8 mouse cellular contexts compared by ENCODE assay signal in the genomic region with DNA sequence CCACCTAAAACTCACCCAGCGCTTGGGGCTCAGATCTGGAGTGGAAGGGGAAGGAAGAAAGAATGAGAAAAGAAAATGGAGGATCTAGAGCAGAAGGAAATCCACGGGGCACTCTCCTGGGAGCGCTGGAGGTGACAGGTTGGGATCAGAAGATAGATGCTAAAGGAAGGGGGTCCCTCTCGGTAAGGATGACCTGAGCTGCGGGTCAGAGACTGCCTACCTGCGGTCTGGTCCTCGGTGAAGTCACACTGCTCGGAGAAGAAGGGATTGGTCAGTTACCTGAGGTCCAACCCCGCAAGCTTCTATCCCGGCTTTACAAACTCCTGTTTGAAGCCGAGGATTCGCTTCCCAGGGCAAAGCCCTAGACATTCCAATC. TPM values are rescaled to one million over a fixed set of nuclear protein-coding genes. Genes with fewer than 3 reads are reported as not detected.
DNase-seq lines count a peak whose midpoint lies in the region; ATAC-seq and TF ChIP-seq lines count a peak whose summit lies in the region.

No protein-coding gene starts in this region.

- no peak for DNase-seq in heart, embryonic 10.5 days (ENCODE audit: low spot score)
- no peak for DNase-seq in heart, adult 8-10 months (ENCODE audit: low spot score)
- DNase-seq in frontal cortex, postnatal 10 days (ENCODE audit: low spot score in 2 of 2) = no peak
- no peak for DNase-seq in adrenal gland, postnatal 36 days

- ATAC-seq in limb, embryonic 13.5 days (ENCODE audit: low FRiP score, low read depth) = peak; percentile 28
- ATAC-seq in stomach, embryonic 14.5 days (ENCODE audit: insufficient number of reproducible peaks, insufficient read depth, low FRiP score, low read depth) = peak; percentile 1

- peaks cover 69% of the 10 kb centered on the region for H3K4me1 ChIP-seq in heart, embryonic 10.5 days
- H3K4me1 ChIP-seq in embryonic fibroblast, embryonic 13.5 days (ENCODE audit: control insufficient read depth, insufficient read depth, low read length) = peaks cover 8% of the 10 kb centered on the region; the same call in 1 of the 2 replicates
- peaks cover 47% of the 10 kb centered on the region for H3K4me1 ChIP-seq in limb, embryonic 13.5 days
- peaks cover 38% of the 10 kb centered on the region for H3K4me1 ChIP-seq in stomach, embryonic 14.5 days (ENCODE audit: control insufficient read depth, insufficient read depth, low read length)

- no peaks in the 10 kb centered on the region for H3K9me3 ChIP-seq in heart, embryonic 10.5 days
- H3K9me3 ChIP-seq in limb, embryonic 13.5 days = no peaks in the 10 kb centered on the region
- no peaks in the 10 kb centered on the region for H3K9me3 ChIP-seq in stomach, embryonic 14.5 days (ENCODE audit: control insufficient read depth, low read depth, low read length)

- peaks cover 61% of the 10 kb centered on the region for H3K79me2 ChIP-seq in C2C12 (ENCODE audit: control insufficient read depth, insufficient read depth)

- TF ChIP-seq POLR2A in embryonic fibroblast, embryonic 13.5 days (IDR thresholded peaks at IDR 0.05; ENCODE audit: low read depth, low read length) = no peak

- H3K79me3 ChIP-seq in C2C12 (ENCODE audit: low read depth) = peaks cover 40% of the 10 kb centered on the region

- H3K4me3 ChIP-seq in heart, embryonic 10.5 days = peak overlapping the region; percentile 89
- H3K4me3 ChIP-seq in C2C12 (ENCODE audit: insufficient read depth, poor library complexity, severe bottlenecking) = peak overlapping the region; percentile 97
- H3K4me3 ChIP-seq in embryonic fibroblast, embryonic 13.5 days (ENCODE audit: insufficient read depth, low read length) = peak overlapping the region; percentile 97
- H3K4me3 ChIP-seq in limb, embryonic 13.5 days = peak overlapping the region; percentile 81
- peak overlapping the region; percentile 71 for H3K4me3 ChIP-seq in stomach, embryonic 14.5 days (ENCODE audit: low read depth, low read length)

- 0% methylated on average over 12 of the region's 12 CpGs for WGBS in heart, embryonic 10.5 days
- WGBS in limb, embryonic 13.5 days = under 1% methylated on average over 12 of the region's 12 CpGs
- 0% methylated on average over 12 of the region's 12 CpGs for WGBS in stomach, embryonic 14.5 days

- peak overlapping the region; percentile 79 for H3ac ChIP-seq in C2C12 (ENCODE audit: control insufficient read depth, insufficient read length, low read depth)

- H3K36me3 ChIP-seq in heart, embryonic 10.5 days = peaks cover 39% of the 10 kb centered on the region
- peaks cover 42% of the 10 kb centered on the region for H3K36me3 ChIP-seq in C2C12 (ENCODE audit: control insufficient read depth, insufficient read depth)
- peaks cover 37% of the 10 kb centered on the region for H3K36me3 ChIP-seq in limb, embryonic 13.5 days
- H3K36me3 ChIP-seq in stomach, embryonic 14.5 days (ENCODE audit: control insufficient read depth, insufficient read depth, low read length) = peaks cover 33% of the 10 kb centered on the region

- TF ChIP-seq CTCF in C2C12 (IDR thresholded peaks at IDR 0.05; ENCODE audit: control insufficient read depth, insufficient read depth, insufficient read length) = no peak
- TF ChIP-seq CTCF in embryonic fibroblast, embryonic 13.5 days (IDR thresholded peaks at IDR 0.05; ENCODE audit: borderline replicate concordance, insufficient read depth, low read length) = no peak

- peak overlapping the region; percentile 96 for H3K27ac ChIP-seq in heart, embryonic 10.5 days
- H3K27ac ChIP-seq in embryonic fibroblast, embryonic 13.5 days (ENCODE audit: insufficient read depth, low read length) = peak overlapping the region; percentile 94
- peak overlapping the region; percentile 97 for H3K27ac ChIP-seq in limb, embryonic 13.5 days
- peak overlapping the region; percentile 94 for H3K27ac ChIP-seq in stomach, embryonic 14.5 days (ENCODE audit: low read length)

- peak overlapping the region; percentile 79 for H3K4me2 ChIP-seq in limb, embryonic 13.5 days (replicated peaks)
- peak overlapping the region; percentile 79 for H3K4me2 ChIP-seq in stomach, embryonic 14.5 days (replicated peaks; ENCODE audit: low read depth, low read length)

- peak overlapping the region; percentile 88 for H3K9ac ChIP-seq in limb, embryonic 13.5 days
- H3K9ac ChIP-seq in stomach, embryonic 14.5 days (replicated peaks; ENCODE audit: low read depth, low read length) = peak overlapping the region; percentile 82

- no peaks in the 10 kb centered on the region for H3K27me3 ChIP-seq in heart, embryonic 10.5 days (ENCODE audit: insufficient read depth, poor library complexity, severe bottlenecking)
- no peaks in the 10 kb centered on the region for H3K27me3 ChIP-seq in C2C12 (ENCODE audit: control insufficient read depth, insufficient read depth, insufficient read length)
- no peaks in the 10 kb centered on the region for H3K27me3 ChIP-seq in limb, embryonic 13.5 days
- no peaks in the 10 kb centered on the region for H3K27me3 ChIP-seq in stomach, embryonic 14.5 days (ENCODE audit: control insufficient read depth, insufficient read depth, low read length)

TF ChIP-seq in C2C12, 6 proteins besides CTCF, POLR2A, EP300 and RAD21:
- no peak for TF ChIP-seq CEBPB (IDR thresholded peaks at IDR 0.05; ENCODE audit: low read depth)

RNA-seq across cellular contexts. Expression of gene Myl6, which starts 0.6 kb away (rescaled TPM):
- 1,508 and 1,550 TPM in 2 replicates for polyA plus RNA-seq in heart, embryonic 10.5 days (2016; fragmentation: Nextera tagmentation; extraction: Ambion mirVana)
- 100 to 1,000 TPM; 202 to 251 (median 236) TPM for total RNA-seq in heart, adult 8-10 months (2022)
- polyA plus RNA-seq in C2C12 (2012; fragmentation: generic; extraction: Trizol) = 3,169 TPM
- 2,243 and 2,568 TPM in 2 replicates for polyA plus RNA-seq in embryonic fibroblast, embryonic 13.5 days (2011; ENCODE audit: insufficient read length, low read depth, missing spikeins)
- 1,077 and 1,101 TPM in 2 replicates for polyA plus RNA-seq in limb, embryonic 13.5 days (2015; fragmentation: Nextera tagmentation; extraction: Ambion mirVana)
- 1,824 and 1,933 TPM in 2 replicates for polyA plus RNA-seq in stomach, embryonic 14.5 days (2014; fragmentation: Nextera tagmentation; extraction: Ambion mirVana)
- total RNA-seq in adrenal gland, postnatal 36 days (2021) = 100 to 1,000 TPM; 812 to 946 TPM

RNA-seq across cellular contexts. Expression of gene Myl6b, which starts 5.2 kb away (rescaled TPM):
- 3.2 and 4.0 TPM in 2 replicates for polyA plus RNA-seq in heart, embryonic 10.5 days (2016; fragmentation: Nextera tagmentation; extraction: Ambion mirVana)
- 1 to 10 TPM; 3.2 to 4.1 (median 3.4) TPM for total RNA-seq in heart, adult 8-10 months (2022)
- 16.7 TPM for polyA plus RNA-seq in C2C12 (2012; fragmentation: generic; extraction: Trizol)
- 9.4 and 10.6 TPM in 2 replicates for polyA plus RNA-seq in embryonic fibroblast, embryonic 13.5 days (2011; ENCODE audit: insufficient read length, low read depth, missing spikeins)
- polyA plus RNA-seq in limb, embryonic 13.5 days (2015; fragmentation: Nextera tagmentation; extraction: Ambion mirVana) = 4.7 and 5.0 TPM in 2 replicates
- polyA plus RNA-seq in stomach, embryonic 14.5 days (2014; fragmentation: Nextera tagmentation; extraction: Ambion mirVana) = 3.2 and 3.4 TPM in 2 replicates
- 1 to 10 TPM; 5.6 to 6.1 TPM for total RNA-seq in adrenal gland, postnatal 36 days (2021)

RNA-seq across cellular contexts. Expression of gene Esyt1, which starts 32.4 kb away (rescaled TPM):
- polyA plus RNA-seq in heart, embryonic 10.5 days (2016; fragmentation: Nextera tagmentation; extraction: Ambion mirVana) = 17.8 and 20.3 TPM in 2 replicates
- 10 to 100 TPM; 16.5 to 17.5 (median 17.1) TPM for total RNA-seq in heart, adult 8-10 months (2022)
- 120 TPM for polyA plus RNA-seq in C2C12 (2012; fragmentation: generic; extraction: Trizol)
- 75.2 and 83.3 TPM in 2 replicates for polyA plus RNA-seq in embryonic fibroblast, embryonic 13.5 days (2011; ENCODE audit: insufficient read length, low read depth, missing spikeins)
- 24.0 and 28.0 TPM in 2 replicates for polyA plus RNA-seq in limb, embryonic 13.5 days (2015; fragmentation: Nextera tagmentation; extraction: Ambion mirVana)
- 25.8 and 28.9 TPM in 2 replicates for polyA plus RNA-seq in stomach, embryonic 14.5 days (2014; fragmentation: Nextera tagmentation; extraction: Ambion mirVana)
- total RNA-seq in adrenal gland, postnatal 36 days (2021) = 10 to 100 TPM; 22.7 to 28.8 TPM

RNA-seq across cellular contexts. Expression of gene Smarcc2, which starts 34.3 kb away (rescaled TPM):
- 66.0 and 68.7 TPM in 2 replicates for polyA plus RNA-seq in heart, embryonic 10.5 days (2016; fragmentation: Nextera tagmentation; extraction: Ambion mirVana)
- total RNA-seq in heart, adult 8-10 months (2022) = 10 to 100 TPM; 76.2 to 83.2 (median 79.1) TPM
- 48.4 TPM for polyA plus RNA-seq in C2C12 (2012; fragmentation: generic; extraction: Trizol)
- polyA plus RNA-seq in embryonic fibroblast, embryonic 13.5 days (2011; ENCODE audit: insufficient read length, low read depth, missing spikeins) = 100 and 117 TPM in 2 replicates
- 96.6 and 110 TPM in 2 replicates for polyA plus RNA-seq in limb, embryonic 13.5 days (2015; fragmentation: Nextera tagmentation; extraction: Ambion mirVana)
- polyA plus RNA-seq in stomach, embryonic 14.5 days (2014; fragmentation: Nextera tagmentation; extraction: Ambion mirVana) = 109 and 110 TPM in 2 replicates
- total RNA-seq in adrenal gland, postnatal 36 days (2021) = 100 to 1,000 TPM in 1 of 2 experiments, 10 to 100 TPM in 1; 97.5 to 104 TPM

RNA-seq across cellular contexts. Expression of gene Zc3h10, which starts 54.3 kb away (rescaled TPM):
- 11.2 and 12.8 TPM in 2 replicates for polyA plus RNA-seq in heart, embryonic 10.5 days (2016; fragmentation: Nextera tagmentation; extraction: Ambion mirVana)
- 1 to 10 TPM; 5.7 to 9.9 (median 6.8) TPM for total RNA-seq in heart, adult 8-10 months (2022)
- 13.0 TPM for polyA plus RNA-seq in C2C12 (2012; fragmentation: generic; extraction: Trizol)
- 4.7 and 6.0 TPM in 2 replicates for polyA plus RNA-seq in embryonic fibroblast, embryonic 13.5 days (2011; ENCODE audit: insufficient read length, low read depth, missing spikeins)
- polyA plus RNA-seq in limb, embryonic 13.5 days (2015; fragmentation: Nextera tagmentation; extraction: Ambion mirVana) = 16.4 and 17.3 TPM in 2 replicates
- 8.8 and 10.7 TPM in 2 replicates for polyA plus RNA-seq in stomach, embryonic 14.5 days (2014; fragmentation: Nextera tagmentation; extraction: Ambion mirVana)
- 10 to 100 TPM; 11.9 to 15.2 TPM for total RNA-seq in adrenal gland, postnatal 36 days (2021)
